Mouse (Mus musculus) retina, adult 2 months (tissue): ENCODE data around the gene Stk10.
"Not testable (repeated sequence)": the region's sequence is repeated elsewhere in the genome, so short reads cannot be mapped to it uniquely, and the experiment has no call there.

ENCODE experiments used
- DNase-seq: peaks from one replicate; pipeline ENCODE4 v3.0.0-alpha.2; 2012; ENCODE audit warnings: low read depth, low spot score

The Stk10 gene

DNA sequence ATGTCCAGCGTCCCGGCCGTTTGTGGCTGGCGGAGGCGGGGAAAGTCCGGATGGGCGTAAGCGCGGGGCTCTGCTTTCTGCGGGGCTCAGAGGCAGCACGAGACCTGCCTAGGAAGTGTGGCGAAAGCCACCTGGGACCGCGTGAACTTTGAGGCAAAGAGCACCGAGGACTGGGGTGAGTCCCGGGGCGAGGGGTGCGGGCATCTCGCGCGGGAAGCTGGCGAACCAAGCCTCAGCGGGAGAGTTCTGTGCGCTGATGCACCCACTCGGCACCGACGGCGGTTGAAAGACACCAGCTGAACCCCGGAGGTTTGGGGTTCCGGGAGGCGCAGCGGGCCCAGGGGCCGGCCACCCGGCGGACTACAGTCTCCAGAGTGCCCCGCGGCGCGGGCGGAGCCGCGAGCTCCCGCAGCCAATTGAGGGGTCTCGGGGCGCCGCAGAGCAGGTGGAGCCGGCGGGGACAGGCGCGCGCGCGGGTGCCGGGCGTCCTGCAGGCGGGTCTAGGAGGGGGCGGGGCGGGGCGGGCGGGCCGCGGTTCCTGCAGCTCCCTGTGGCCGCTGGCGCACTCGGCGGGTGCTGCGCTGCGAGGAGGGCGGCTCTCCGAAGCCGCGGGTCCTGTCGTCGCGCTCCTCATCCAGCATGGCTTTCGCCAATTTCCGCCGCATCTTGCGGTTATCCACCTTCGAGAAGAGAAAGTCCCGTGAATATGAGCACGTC is at the start of gene Stk10:
Gene Stk10 (plus strand): TSS at position 541 of the 717 bp plus-strand sequence.
- peak; percentile 52 for DNase-seq

DNA sequence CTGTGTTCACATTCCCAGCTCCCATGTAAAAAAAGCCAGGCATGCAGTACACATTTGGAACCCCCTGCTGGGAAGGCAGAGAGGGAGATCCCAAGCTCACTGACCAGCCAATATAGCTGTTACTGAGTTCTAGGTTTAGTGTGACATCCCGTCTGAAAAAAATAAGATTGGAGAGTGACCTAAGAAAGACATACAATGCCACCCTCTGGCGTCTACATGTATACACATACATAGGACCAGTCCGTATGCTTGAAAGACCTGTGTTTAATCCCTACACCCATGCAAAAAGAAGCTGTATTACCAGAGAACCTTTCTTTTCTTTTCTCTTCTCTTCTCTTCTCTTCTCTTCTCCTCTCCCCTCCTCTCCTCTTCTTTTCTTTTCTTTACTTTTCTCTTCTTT is 47.8 kb upstream of the Stk10 start:
- no peak for DNase-seq

DNA sequence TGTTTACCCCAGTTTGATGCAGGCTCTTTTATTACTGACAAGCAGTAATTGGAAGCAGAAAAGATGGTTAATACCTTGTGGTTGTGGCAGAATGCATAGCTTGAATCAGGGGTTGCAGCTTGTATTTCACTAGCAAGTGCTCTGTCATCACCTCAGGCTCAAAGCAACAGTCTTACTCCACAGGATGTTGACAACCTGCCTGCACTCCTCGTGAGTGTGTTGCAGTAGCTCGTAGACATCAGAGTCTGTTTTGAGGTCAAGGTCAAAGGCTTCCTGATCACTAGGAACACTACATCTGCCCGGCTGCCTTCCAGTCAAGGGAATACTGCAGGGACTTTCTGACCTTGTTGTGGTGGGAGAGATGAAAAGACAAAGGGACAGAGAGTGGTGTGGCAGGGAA is 46.5 kb upstream of the Stk10 start:
- DNase-seq, result no peak

DNA sequence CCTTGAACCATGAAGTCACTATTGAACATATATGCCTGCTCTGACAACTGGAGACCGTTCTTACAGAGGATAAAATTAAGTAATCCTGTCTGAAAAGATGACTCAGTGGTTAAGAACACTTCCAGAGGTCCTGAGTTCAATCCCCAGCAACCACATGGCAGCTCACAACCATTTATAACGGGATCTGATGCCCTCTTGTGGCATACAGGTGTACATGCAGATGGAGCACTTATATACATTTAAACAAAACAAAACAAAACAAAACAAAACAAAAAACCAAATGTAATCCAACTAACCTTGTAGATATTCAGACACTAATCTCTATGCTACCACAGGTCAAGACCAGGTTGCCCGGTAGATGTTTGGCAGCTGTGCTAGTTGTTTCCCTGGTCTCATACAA is 45.6 kb upstream of the Stk10 start:
- DNase-seq, result no peak

DNA sequence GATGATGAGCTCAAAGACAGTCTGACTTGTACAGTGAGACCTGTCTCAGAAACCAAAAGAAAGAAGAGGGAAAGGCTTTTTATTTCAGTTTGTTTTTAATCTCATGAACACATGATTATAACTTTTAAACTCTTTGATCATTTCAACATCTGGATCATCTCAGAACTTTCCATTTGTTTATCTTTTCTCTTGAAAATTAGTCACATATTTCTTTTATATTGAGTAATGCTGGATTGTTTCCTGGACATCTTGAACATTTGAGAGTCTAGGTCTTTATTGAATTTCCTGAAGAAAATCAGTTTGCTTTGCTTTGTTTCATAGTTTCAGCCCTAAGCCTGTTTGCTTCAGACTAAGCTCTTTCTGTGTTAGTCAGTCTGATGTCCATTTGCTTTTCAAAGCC is 44.8 kb upstream of the Stk10 start:
- no peak for DNase-seq

DNA sequence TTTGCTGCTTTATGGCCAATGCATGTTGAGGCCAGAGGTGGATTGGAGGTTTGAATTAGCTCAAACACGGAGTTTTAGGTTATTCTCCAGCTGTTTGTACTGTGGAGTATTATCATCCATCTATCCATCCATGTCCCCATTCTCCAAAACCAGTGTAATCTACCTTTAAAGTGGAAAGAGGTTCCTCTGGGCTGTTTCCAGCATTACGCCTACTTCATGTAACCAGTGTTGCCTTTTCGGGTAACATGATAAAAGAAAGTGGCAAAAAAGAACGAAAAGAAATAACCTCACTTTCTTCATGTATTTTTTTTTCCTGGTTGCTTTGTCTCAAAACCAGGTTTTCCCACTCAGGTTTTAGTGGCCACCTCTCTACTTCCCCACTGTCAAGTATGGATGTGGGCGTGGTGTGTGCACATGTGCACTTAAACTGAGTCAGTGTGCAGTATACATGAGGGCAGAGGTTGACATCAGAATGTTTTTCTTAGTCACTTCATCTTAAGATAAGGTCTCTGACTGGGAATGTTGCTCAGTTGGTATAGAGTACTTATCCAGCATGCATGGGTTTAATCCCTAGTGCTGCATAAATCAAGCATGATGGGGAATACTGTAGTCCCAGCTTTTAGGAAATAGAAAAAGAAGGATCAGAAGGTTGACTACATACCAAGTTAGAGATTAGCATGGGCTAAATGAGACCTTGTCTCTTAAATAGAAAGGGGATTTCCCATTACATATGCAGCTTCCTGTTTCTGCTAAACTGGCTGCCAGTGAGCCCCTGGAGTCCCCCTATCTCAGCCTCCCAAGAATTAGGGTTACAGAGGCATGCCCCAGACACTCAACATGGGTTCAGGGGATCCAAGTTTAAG is 44.1 kb upstream of the Stk10 start:
- no peak for DNase-seq

DNA sequence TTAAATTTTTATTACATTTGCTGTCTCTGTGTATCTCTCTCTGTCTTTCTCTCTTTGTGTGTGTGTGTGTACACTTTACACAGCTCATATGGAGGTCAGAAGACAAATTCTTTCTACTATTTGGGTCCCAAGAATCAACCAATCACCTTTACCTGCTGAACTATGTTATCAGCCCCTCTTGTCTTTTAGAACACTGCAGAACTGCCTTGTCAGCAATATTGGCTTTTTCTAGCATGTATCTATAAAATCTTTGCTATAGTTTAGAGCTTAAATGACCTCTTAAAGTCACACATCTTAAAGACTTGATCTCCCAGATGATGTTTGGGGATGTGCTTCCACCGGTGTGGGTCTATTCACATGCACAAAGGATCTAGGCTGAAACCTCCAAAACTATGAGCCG is 42.0 kb upstream of the Stk10 start:
- DNase-seq, result no peak

DNA sequence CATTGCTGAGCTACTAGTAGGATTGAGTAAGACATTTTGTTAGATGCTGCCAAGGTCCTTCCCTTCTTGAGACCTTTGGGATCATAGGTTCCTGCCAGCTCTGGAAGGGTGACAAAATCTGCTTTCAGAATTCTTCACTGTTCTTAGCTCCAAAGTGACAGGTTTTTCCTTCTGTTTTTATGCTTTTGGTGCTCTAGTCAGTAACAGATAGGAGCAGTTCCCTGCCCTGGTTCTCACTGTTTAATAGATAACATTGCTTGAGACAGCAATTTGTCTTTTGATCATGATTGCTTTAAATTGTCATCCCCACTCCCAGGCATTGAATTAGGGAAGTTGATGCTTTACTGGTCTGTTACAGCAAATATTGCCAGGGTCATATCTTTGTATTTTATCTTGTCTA is 39.8 kb upstream of the Stk10 start:
- DNase-seq, result no peak

DNA sequence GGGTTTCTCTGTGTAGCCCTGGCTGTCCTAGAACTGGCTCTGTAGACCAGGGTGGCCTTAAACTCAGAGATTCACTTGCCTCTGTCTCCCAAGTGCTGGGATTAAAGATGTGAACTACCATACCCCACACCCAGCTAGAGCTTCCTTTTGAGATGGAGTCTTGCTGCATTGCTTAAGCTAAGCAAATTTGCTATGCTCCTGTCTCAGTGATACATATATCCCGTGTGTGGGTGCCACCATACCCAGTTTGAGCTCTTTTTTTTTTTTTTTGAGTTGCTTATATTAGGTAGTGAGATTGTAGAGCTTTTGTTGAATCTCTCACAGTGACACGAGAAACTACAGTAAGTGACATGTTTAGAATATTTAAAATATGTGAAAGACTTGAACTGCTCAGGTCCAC is 37.8 kb upstream of the Stk10 start:
- DNase-seq, result no peak

DNA sequence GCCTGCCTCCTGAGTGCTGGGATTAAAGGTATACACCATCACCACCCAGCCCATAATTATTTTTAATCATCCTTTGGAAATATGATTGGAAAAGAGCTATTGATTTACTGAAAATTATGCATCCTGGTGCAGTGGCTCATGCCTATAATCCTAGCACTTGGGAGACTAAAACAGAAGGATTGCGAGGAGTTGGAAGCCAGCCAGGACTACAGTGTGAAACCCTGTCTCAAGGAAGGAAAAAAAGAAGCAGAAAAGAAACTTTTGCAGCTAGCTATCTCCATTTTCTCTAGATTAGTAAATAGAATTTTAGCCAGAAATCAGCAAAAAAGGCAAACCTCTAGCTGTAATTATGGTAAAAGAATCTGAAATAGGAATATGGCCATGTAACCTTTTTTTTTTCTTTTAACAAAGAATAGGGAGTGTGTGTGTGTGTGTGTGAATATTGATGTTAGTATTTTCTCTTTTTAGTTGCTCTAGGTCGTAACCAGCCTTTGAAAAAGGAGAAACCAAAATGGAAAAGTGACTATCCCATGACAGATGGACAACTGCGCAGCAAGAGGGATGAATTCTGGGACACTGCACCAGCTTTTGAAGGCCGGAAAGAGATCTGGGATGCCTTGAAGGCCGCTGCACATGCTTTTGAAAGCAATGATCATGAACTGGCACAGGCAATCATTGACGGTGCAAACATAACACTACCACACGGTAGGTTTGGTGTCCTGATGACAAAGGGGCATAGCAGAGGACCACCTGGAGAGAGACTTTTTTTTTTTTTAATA is 34.2 kb upstream of the Stk10 start:
- no peak for DNase-seq

DNA sequence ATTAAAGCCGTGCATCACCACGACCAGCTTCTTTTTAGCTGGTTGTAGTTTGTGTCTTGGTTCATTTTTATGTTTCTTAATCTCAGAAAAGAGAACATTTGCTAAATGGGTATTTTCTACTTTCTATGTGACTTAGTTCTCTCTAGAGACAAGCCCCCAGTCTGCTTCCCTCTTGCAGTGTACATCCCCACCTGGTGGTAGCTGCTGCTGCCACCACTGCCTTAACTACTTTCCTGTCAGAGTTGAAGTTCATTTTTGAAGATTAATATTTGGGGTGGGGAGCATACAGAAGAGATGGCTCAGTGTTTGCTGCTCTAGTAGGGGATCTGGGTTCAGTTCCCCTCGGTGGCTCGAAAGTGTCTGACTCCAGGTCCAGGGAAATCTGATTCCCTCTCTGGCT is 33.2 kb upstream of the Stk10 start:
- no peak for DNase-seq

DNA sequence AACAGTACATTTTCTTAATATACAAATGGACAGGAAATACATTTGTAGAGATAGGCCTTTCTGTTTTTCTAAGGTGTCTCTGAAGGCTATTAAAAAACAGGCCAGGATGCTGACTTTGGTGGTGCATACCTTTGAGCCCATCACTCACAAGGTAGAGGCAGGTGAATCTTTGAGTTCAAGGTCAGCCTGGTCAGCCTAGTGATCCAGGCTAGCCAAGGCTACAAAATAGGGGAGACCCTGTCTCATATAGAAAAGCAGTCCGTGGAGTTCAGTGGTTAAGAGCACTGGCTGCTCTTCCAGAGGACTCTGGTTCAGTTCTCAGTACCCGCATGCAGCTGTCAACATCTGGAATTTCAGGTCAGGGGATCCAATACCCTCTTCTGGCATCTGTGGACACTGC is 29.4 kb upstream of the Stk10 start:
- DNase-seq, result no peak

DNA sequence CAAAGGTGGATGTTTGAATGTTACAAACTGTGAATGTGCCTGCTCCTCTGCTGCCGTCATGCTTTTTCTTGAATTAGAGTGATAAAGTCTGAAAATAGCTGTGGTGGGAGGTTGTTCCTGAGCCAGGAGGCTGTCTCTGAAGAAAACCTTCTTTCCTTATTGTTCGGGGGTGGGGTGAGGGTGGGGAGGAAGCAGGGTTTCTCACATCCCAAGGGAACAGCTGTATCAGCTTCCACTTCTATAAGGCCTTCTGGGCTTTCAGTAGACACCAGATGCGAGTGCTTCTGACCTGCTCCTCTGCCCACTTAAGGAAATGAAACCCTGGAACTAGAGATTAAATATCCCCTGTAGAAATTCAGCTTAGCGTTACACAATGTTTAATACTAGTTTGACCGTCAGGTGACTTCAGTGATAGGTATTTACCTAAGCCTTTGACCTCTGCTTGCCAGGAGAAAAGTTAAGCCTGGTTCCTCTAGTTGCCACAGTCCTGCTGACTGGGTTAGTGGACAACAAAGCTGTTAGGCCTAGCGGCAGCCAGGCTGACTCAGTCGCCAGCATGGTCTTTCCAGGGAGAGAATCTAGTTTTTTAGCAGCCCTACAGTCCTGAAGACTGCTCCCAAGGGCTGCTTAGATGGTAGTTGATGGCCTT is 27.9 kb upstream of the Stk10 start:
- no peak for DNase-seq

DNA sequence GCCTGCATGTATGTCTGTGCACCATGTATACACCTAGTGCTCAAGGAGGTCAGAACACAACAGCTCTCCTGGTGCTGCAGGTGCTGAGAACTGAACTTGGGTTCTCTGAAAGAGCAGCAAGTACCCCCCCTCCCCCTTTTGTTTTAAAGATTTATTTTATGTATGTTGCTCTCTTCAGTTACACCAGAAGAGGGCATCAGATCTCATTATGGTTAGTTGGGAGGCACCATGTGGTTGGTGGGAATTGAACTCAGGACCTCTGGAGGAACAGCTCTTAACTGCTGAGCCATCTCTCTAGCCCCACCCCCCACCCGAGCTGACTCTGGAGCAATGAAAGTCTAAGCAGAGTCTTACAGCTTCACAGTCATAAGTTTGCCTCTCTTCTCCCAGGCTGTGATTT is 22.2 kb upstream of the Stk10 start:
- no peak for DNase-seq

DNA sequence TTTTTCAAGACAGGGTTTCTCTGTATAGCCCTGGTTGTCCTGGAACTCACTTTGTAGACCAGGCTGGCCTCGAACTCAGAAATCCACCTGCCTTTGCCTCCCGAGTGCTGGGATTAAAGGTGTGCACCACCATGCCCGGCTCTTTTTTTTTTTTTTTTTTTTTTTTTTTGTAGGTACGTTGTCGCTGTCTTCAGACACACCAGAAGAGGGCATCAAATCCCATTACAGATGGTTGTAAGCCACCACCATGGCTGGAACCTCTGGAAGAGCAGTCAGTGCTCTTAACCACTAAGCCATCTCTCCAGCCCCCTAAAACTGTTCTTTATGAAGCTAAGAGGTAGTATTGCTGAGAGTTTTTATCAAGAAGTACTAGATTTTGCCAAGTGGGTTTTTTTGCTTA is 18.3 kb upstream of the Stk10 start:
- not testable (repeated sequence) for DNase-seq

DNA sequence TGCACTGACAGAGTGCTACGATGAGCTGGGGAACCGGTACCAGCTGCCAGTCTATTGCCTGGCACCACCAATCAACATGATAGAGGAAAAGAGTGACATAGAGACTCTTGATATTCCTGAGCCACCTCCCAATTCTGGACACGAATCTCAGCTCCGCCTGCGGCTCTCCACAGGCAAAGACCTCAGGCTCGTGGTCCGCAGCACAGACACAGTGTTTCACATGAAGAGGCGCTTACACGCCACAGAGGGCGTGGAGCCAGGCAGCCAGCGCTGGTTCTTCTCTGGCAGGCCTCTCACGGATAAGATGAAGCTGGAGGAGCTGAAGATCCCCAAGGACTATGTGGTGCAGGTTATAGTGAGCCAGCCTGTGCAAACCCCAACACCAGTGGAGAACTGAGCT is 17.0 kb upstream of the Stk10 start:
- DNase-seq, result no peak

DNA sequence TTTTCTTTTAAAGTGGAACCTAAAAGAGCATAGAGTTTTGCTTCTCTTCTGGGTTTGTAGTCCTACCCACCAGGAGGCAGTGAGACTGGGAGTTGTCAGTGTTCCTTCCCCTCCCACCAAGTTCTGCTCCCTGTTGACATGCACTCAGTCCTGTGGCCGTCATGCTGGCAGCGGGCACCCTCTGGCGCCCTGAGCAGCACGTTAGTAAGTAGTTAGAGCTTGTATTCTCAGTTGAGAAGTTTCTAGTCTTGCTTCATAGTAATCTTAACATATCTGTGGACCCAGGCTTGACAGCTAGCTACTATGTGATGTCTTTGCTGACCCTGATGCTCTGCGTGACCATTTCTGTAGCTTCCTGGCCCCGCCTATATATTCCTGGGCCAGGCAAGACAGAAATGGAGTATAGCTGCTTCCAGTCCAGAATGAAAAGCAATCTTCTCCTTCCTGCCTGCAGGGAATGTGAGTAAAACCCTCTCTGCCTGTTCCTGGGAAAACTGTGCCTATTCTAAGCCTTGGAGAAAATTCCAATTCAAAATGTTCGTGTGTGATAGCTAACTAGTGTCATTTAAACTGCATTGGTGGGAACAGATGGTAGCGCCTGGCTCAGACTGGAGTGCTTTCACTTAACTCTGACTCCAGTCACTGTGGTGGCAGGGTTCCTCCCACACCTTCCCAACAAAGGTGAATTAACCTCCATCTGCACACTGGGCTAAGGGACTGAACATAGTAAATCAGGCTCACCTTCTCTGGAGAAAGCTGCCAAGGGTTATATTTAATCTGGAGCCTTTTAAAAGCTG is 16.0 kb upstream of the Stk10 start:
- DNase-seq, result no peak

DNA sequence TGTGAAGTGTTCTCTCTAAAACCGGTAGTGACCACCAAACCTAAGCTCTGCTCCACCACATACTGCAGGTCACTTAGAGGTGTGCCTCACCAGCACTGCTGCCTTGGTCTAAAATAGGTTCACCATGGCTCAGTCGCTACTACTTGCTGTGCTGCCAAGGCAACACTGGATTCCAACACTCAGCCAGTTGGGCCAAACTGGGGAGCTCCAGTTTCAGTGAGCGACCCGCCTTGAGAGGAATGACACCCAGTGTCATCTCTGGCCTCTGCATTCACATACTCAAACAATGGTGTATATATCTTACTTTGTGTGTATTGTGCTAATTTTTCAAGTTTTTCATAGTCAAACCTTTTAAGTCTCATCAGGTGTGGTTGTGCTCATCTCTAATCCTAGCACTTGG is 14.3 kb upstream of the Stk10 start:
- no peak for DNase-seq

DNA sequence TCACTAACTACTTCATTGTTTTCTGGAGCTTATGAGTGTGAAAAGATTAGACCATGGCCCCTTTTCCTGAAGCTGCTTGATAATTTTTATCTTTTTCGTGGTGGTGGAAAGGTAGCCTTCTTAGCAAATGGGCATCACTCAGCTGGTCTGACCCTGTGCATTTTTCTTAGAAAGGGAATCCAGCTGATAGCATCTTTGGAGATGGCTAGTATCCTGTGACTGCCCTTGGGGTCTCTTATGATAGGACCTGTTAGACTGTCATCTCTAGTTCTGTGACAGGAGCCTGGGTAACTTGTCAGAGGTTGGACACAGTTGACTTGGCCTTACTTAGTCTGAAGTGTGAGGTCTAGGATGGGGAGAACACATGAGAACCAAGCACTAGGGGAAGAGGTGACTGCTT is 13.8 kb upstream of the Stk10 start:
- DNase-seq, result no peak

DNA sequence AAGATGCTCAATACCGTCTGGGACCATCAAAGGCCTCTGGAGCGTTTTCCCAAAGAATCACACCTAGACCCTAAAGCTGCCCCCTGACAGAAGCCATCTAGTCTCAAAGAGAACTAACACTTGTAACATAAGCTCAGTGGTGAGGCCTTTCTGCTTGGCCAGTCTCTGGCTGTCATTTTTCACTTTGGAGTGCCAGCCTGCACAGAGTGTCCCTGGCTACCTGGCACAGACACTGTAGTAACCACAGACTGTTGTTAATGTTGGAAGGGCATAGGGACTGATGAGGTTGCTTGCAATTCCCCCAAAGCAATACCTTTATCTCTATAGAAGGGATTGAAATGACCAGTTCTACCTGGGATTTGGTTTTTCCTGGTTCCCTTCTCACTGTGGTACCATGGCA is 11.9 kb upstream of the Stk10 start:
- no peak for DNase-seq
